Mouse (Mus musculus) kidney, embryonic 14.5 days (tissue): ENCODE data around the gene Ush1g. TPM values are rescaled to one million over a fixed set of nuclear protein-coding genes. Genes with fewer than 3 reads are reported as not detected.

ENCODE experiments used
- ATAC-seq: fragments of 200-750 bp; cut with Nextera tagmentation; 2 replicates; pipeline ENCODE4 v1.8.0; 2017; ENCODE audit warnings: moderate number of reproducible peaks, mild to moderate bottlenecking, moderate TSS enrichment, moderate library complexity; ENCODE audit not compliant: low FRiP score, low TSS enrichment
- H3K27ac ChIP-seq: fragments of 300-500 bp; sonication (generic); 2 replicates; pipeline ENCODE4 v1.5.1; 2014; ENCODE audit warnings: low read depth, mild to moderate bottlenecking, low read length, moderate library complexity, mixed read lengths
- H3K27me3 ChIP-seq: fragments of 300-500 bp; sonication (generic); 2 replicates; pipeline ENCODE4 v1.6.1; 2014; ENCODE audit warnings: mild to moderate bottlenecking, low read length; ENCODE audit not compliant: control insufficient read depth, insufficient read depth
- H3K36me3 ChIP-seq: fragments of 300-500 bp; sonication (generic); 2 replicates; pipeline ENCODE4 v1.6.1; 2014; ENCODE audit warnings: low read length, mixed read lengths; ENCODE audit not compliant: control insufficient read depth, insufficient read depth
- H3K4me1 ChIP-seq: fragments of 300-500 bp; sonication (generic); 2 replicates; pipeline ENCODE4 v1.6.1; 2014; ENCODE audit warnings: low read length, mixed read lengths; ENCODE audit not compliant: control insufficient read depth, insufficient read depth
- H3K4me2 ChIP-seq: fragments of 300-500 bp; sonication (generic); replicated peaks from 2 replicates; pipeline ENCODE4 v1.6.1; 2014; ENCODE audit warnings: low read depth, mild to moderate bottlenecking, low read length
- H3K4me3 ChIP-seq: fragments of 300-500 bp; sonication (generic); 2 replicates; pipeline ENCODE4 v1.5.1; 2014; ENCODE audit warnings: mild to moderate bottlenecking, low read length
- H3K9ac ChIP-seq: fragments of 300-500 bp; sonication (generic); 2 replicates; pipeline ENCODE4 v1.6.1; 2014; ENCODE audit warnings: low read depth, mild to moderate bottlenecking, low read length, moderate library complexity
- H3K9me3 ChIP-seq: fragments of 300-500 bp; sonication (generic); 2 replicates; pipeline ENCODE4 v1.6.1; 2016; ENCODE audit warnings: low read length; ENCODE audit not compliant: control insufficient read depth
- WGBS: fragments of 180-500 bp; shearing (Covaris S2); extraction: QIAGEN DNeasy Blood & Tissue Kit; methylation state at CpG from one replicate; pipeline ENCODE4 v1.1.7; 2014; 5-methylcytosine and 5-hydroxymethylcytosine counted together
- polyA plus RNA-seq: library from polyadenylated mRNA; unstranded; fragments of >200 nt; fragmentation: Nextera tagmentation; extraction: Ambion mirVana; gene quantifications from 2 replicates; pipeline ENCODE4 v1.2.1, GENCODE M21; 2014

The Ush1g gene
- polyA plus RNA-seq, 1 experiment from 2014 or later, result not detected

- Histone ChIP-seq H3K4me3 (no peak overlapping the region), H3K9ac (no peak overlapping the region), H3K36me3 (no peaks in the 10 kb centered on the region), H3K4me1 (no peaks in the 10 kb centered on the region), H3K27ac (no peak overlapping the region), H3K27me3 (no peaks in the 10 kb centered on the region), H3K4me2 (no peak overlapping the region), H3K9me3 (no peaks in the 10 kb centered on the region)
- WGBS, result 78% methylated on average over 2 of the region's 2 CpGs
- no peak for ATAC-seq
Observed at GRCm38 (mm10) chr11:115288305-115288704, 33.5 kb downstream of the Ush1g start.

DNA sequence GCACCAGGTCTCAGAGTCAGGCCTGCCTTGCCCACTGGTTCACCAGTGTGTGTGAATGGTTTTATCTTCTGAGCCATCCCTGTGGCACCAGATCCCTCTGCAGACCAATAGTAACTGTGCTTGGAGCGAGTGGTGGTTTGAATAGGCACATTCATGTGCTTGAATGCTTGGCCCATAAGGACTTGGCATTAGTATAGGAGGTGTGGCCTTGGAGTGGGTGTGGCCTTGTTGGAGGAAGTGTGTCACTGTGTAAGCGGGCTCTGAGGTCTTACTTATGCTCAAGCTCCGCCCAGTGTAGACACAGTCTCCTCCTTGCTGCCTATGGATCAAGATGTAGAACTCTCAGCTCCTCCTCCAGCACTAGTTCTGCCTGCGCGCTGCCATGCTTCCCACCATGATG, 34.5 kb downstream of the Ush1g start:
- Histone ChIP-seq H3K4me2 (no peak overlapping the region), H3K27ac (no peak overlapping the region), H3K9me3 (no peaks in the 10 kb centered on the region), H3K9ac (no peak overlapping the region), H3K4me3 (no peak overlapping the region), H3K27me3 (no peaks in the 10 kb centered on the region), H3K4me1 (no peaks in the 10 kb centered on the region), H3K36me3 (no peaks in the 10 kb centered on the region)
- no peak for ATAC-seq
- 92% methylated on average over 5 of the region's 5 CpGs for WGBS

DNA sequence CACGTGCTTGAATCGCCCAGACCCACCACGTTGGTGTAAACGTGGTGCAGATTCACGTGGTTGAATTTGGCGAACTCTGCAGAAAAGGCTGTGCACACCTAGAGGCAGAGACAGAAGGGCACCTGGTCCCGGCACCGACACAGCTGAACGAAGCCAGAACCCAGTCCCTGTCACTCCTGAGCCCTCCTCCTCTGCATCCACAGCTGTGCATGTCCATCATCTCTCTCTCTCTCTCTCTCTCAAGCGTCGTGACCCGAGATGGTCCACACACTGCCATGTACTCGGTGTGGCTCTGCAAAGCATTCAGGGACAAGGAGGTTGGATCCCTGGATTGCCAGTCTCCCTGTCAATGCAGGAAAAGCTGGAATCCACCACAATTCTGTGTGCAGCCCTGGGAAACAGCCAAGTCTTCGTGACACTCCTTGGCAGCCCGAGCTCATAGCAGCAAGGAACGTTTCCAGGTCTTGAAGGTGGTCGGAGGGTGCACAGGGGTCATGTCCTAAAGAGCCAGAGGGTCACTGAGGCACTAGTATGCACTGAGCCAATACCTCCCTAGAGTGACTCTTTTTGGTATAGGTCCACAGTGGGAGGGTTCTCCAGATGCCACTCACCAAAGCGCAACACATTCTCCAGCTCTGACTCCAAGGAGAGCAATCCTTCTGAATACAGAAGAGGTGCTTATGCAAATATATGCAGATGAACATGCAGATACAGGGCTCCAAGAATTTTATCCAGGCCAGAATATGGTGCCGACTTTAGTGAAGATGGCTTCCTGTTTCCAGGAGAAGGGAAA, 35.4 kb downstream of the Ush1g start:
- no peak overlapping the region for H3K4me3 ChIP-seq
- H3K4me1 ChIP-seq, result no peaks in the 10 kb centered on the region
- no peaks in the 10 kb centered on the region for H3K36me3 ChIP-seq
- no peak overlapping the region for H3K27ac ChIP-seq
- H3K9me3 ChIP-seq, result no peaks in the 10 kb centered on the region
- no peak overlapping the region for H3K4me2 ChIP-seq
- no peaks in the 10 kb centered on the region for H3K27me3 ChIP-seq
- H3K9ac ChIP-seq, result no peak overlapping the region
- 77% methylated on average over 19 of the region's 19 CpGs for WGBS
- no peak for ATAC-seq

GRCm38 (mm10) chr11:115285282-115285681, 36.6 kb downstream of the Ush1g start:
- Histone ChIP-seq H3K4me3 (no peak overlapping the region), H3K36me3 (no peaks in the 10 kb centered on the region), H3K4me2 (no peak overlapping the region), H3K27ac (no peak overlapping the region), H3K9ac (no peak overlapping the region), H3K9me3 (no peaks in the 10 kb centered on the region), H3K4me1 (no peaks in the 10 kb centered on the region), H3K27me3 (no peaks in the 10 kb centered on the region)
- ATAC-seq, result no peak
- WGBS, result 65% methylated on average over 4 of the region's 4 CpGs

DNA sequence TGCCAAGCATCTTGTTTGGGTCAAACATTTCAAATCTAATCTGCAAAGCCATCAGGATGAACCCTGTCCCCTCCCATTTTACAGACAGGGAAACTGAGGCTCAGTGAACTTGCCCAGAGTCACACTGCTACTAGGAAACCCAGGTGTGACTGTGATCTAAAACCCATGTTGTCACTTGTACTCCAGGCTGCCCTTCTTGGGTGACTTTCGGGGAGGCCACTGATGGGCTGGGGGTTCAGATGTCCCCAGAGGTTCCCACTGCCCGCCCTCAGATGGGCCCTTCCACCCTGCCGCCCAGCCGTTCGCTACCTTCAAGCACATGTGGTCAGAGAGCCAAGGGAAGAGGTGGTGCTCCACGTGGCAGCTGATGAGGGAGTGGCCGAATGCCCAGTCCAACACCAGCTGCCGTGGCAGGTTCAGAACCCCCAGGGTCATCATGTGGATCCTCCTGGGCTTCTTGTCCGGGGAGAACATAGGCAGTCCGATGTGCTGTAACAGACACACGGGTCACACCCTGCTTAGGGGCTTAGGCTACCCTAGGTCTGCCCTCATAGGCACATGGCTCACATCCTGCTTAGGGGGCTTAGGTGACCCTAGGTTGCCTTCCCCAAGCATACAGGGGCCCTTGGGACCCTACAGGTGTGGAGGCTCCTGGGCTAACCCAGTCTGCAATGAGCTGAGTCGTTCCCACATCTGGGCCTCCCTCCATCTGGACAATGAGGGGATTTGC, 37.8 kb downstream of the Ush1g start:
- H3K27ac ChIP-seq, result no peak overlapping the region
- 82% methylated on average over 12 of the region's 12 CpGs for WGBS
- H3K27me3 ChIP-seq, result no peaks in the 10 kb centered on the region
- no peak overlapping the region for H3K9ac ChIP-seq
- no peak for ATAC-seq
- H3K4me2 ChIP-seq, result no peak overlapping the region
- H3K4me1 ChIP-seq, result no peaks in the 10 kb centered on the region
- no peaks in the 10 kb centered on the region for H3K9me3 ChIP-seq
- no peaks in the 10 kb centered on the region for H3K36me3 ChIP-seq
- H3K4me3 ChIP-seq, result no peak overlapping the region

- Histone ChIP-seq H3K27me3 (no peaks in the 10 kb centered on the region), H3K27ac (no peak overlapping the region), H3K4me3 (no peak overlapping the region), H3K9ac (no peak overlapping the region), H3K4me2 (no peak overlapping the region), H3K9me3 (no peaks in the 10 kb centered on the region), H3K4me1 (no peaks in the 10 kb centered on the region), H3K36me3 (no peaks in the 10 kb centered on the region)
- 77% methylated on average over 9 of the region's 9 CpGs for WGBS
- no peak for ATAC-seq
Observed at GRCm38 (mm10) chr11:115283486-115283765, 38.4 kb downstream of the Ush1g start.

- H3K27me3 ChIP-seq, result no peaks in the 10 kb centered on the region
- no peaks in the 10 kb centered on the region for H3K9me3 ChIP-seq
- H3K36me3 ChIP-seq, result no peaks in the 10 kb centered on the region
- no peak for ATAC-seq
- no peak overlapping the region for H3K27ac ChIP-seq
- H3K4me1 ChIP-seq, result no peaks in the 10 kb centered on the region
- no peak overlapping the region for H3K4me3 ChIP-seq
- no peak overlapping the region for H3K4me2 ChIP-seq
- 84% methylated on average over 8 of the region's 8 CpGs for WGBS
- no peak overlapping the region for H3K9ac ChIP-seq
Observed at GRCm38 (mm10) chr11:115282723-115283485, 38.9 kb downstream of the Ush1g start.

GRCm38 (mm10) chr11:115282295-115282694, 39.5 kb downstream of the Ush1g start:
- Histone ChIP-seq H3K4me3 (no peak overlapping the region), H3K27me3 (no peaks in the 10 kb centered on the region), H3K4me2 (no peak overlapping the region), H3K4me1 (no peaks in the 10 kb centered on the region), H3K27ac (no peak overlapping the region), H3K9me3 (no peaks in the 10 kb centered on the region), H3K9ac (no peak overlapping the region), H3K36me3 (no peaks in the 10 kb centered on the region)
- WGBS, result 65% methylated on average over 8 of the region's 8 CpGs
- no peak for ATAC-seq

DNA sequence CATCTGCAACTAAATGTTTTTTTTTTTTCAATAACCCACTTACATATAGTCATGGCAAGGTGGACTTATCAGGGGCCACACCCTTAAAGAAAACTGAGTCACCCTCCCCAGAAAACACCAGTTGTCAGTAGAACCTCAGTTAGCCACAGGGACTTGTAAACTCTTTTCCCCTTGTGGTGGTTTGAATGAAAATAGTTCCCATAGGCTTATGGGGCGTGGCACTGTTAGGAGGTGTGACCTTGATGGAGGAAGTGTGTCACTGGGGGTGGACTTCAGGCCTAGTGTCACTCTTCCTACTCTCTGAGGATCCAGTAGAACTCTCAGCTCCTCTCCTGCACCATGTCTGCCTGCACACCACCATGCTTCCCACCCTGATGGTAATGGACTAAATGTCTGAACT, 42.1 kb downstream of the Ush1g start:
- H3K9ac ChIP-seq, result no peak overlapping the region
- H3K4me3 ChIP-seq, result no peak overlapping the region
- no peak for ATAC-seq
- H3K27ac ChIP-seq, result no peak overlapping the region
- no peak overlapping the region for H3K4me2 ChIP-seq
- H3K4me1 ChIP-seq, result 0 out of 2 replicates have a peak, but pooled peaks cover 6% of the 10 kb centered on the region
- H3K9me3 ChIP-seq, result no peaks in the 10 kb centered on the region
- H3K36me3 ChIP-seq, result no peaks in the 10 kb centered on the region
- WGBS, result 66% methylated on average over 1 of the region's 1 CpGs
- no peaks in the 10 kb centered on the region for H3K27me3 ChIP-seq
